Mouse (Mus musculus): ENCODE results near the gene Amotl2.

Gene Amotl2

GRCm38 (mm10) chr9:102733999-102734738, 17.7 kb downstream of the Amotl2 start:
- CTCF ChIA-PET, result no interaction called here

- CTCF ChIA-PET, result no interaction called here
Measured at GRCm38 (mm10) chr9:102734739-102735075, 18.2 kb downstream of the Amotl2 start.

- CTCF ChIA-PET, result no interaction called here
Measured at GRCm38 (mm10) chr9:102735231-102735630, 18.8 kb downstream of the Amotl2 start.

- CTCF ChIA-PET, result no interaction called here
Measured at GRCm38 (mm10) chr9:102735996-102736395, 19.5 kb downstream of the Amotl2 start.

DNA sequence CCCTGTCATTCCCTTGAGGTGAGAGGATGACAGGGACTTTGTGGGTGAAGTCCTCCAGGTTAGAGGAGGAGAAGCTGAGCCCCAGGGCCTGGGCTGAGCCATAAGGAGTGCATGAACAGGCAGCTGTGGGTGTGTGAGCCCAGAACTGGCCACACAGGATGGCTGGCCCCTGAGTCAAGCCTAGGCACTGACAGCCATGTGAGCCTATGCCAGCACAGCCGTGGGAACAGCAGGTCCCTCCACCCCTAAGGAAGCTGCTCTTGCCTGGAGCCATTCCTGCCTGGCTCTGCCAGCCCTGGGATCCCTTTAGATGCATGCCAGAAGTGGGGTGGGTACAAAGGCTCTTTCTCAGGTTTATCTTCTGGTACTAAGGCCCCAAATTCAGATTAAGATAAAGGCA, 20.9 kb downstream of the Amotl2 start:
- CTCF ChIA-PET, result no interaction called here

DNA sequence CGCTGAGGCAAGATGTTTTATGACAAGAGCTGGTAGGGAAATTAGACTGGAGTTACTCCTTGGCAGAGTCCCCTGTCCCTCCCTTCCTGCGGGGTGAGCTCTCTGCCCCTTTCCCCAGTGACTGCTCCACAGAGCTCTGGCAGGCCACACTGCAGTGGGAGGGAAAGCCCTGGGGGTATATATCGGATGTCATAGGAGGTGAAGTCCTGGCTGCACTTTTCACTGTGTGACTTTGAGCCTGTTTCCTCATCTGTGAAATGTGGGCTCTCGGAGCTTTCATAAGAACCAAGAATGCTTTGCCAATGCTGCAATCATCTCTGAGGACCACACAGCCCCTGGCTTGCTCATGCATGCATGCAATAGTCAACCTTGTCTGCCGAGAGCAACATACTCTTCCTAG, 30.3 kb downstream of the Amotl2 start:
- CTCF ChIA-PET, result no interaction called here

DNA sequence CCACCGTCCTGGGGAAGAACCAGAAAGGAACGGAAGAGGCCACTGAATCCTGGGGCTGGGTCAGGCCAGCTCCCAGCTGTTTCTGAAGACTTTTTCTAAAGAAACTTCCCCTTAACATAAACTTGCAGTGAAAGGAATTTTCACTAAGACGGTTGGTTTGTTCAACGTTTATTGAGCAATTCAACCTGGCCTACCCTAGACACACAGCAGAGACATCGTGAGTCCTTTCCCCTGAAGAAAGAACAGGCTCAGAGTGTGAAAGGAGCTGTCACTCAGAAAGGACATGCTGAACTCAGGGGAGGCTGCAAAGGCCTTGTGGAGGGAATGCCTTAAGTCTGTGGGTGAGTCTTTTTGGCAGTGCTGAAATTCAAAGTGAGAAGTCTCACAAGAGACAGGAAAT, 31.4 kb downstream of the Amotl2 start:
- CTCF ChIA-PET, result no interaction called here

- CTCF ChIA-PET, result interaction anchor here (0.6 kb wide), 1 partner anchor 266 kb away, joined by 3 read pairs; no protein-coding TSS in a partner anchor
Measured at GRCm38 (mm10) chr9:102749216-102749615, 32.7 kb downstream of the Amotl2 start.

DNA sequence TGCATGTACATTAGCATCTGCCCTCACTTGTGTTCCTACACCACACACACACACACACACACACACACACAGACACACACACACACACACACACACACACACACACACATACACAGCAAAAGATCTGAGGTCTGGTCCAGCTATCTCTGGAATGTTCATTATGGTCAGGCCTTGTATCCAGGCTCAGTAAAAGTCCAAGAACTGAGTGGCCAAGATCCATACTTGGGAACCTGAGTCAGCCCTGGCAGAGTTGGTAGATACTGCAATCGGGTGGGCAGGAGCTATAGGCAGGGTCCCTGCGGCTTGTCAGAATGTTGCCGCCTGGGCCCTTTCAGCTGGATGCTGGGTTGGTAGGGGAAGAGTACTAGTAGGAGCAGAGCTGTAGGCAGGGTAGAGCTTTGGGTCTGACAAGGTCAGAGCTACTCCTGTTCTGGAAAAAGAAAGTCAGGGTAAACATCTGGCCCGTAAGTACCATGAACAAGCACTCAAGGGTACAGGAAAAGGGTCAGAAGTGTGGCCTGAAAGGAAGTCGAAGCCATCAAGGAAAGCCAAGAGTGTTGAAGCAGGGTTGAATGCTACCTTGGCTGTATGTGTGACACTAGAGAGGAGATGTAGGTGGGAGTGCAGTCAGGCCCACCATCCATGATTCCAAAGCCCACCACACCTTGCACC, 35.3 kb downstream of the Amotl2 start:
- CTCF ChIA-PET, result no interaction called here

DNA sequence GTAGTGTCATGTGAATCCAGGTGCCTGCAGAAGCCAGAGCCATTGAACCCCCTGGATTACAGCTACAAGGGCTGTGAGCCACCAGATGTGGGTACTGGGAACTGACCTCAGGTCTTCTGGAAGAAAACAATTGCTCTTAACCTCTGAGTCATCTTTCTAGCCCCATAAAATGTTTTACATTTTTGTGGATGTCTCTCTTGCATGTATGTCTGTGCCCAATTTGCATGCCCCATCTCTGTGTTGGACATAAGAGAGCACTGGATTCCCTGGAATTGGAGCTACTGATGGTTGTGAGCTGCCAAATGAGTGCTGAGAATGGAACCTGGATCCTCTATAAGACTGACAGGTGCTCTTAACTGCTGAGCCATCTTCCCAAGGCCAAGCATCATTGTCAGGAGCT, 36.8 kb downstream of the Amotl2 start:
- CTCF ChIA-PET, result no interaction called here

- CTCF ChIA-PET, result no interaction called here
Measured at GRCm38 (mm10) chr9:102755161-102755560, 38.7 kb downstream of the Amotl2 start.

GRCm38 (mm10) chr9:102755591-102756270, 39.3 kb downstream of the Amotl2 start:
- CTCF ChIA-PET, result no interaction called here

GRCm38 (mm10) chr9:102756352-102756751, 39.9 kb downstream of the Amotl2 start:
- CTCF ChIA-PET, result no interaction called here

GRCm38 (mm10) chr9:102758851-102759250, 42.4 kb downstream of the Amotl2 start:
- CTCF ChIA-PET, result no interaction called here

GRCm38 (mm10) chr9:102759581-102760001, 43.1 kb downstream of the Amotl2 start:
- CTCF ChIA-PET, result no interaction called here

- CTCF ChIA-PET, result interaction anchor here (0.6 kb wide), 1 partner anchor 1149 kb away, joined by 4 read pairs; no protein-coding TSS in a partner anchor
Measured at GRCm38 (mm10) chr9:102761599-102761998, 45.1 kb downstream of the Amotl2 start.

DNA sequence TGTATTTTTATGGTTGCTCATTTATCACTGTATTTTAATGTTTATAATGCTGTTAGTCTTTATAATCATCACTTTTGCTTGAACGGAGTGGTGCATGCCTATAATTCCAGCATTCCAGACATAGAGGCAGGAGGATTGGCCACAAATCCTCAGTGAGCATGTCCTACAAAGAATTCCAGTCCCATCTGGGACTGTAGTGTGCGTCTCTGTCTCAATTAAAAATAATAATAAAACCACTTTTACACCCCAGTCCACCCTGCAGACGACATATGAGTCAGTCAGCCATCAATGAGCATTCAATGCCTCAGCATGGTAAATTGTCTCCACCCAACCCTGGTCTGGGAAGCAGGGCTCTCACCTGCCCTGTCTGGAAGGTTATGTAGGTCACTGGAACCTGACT, 46.4 kb downstream of the Amotl2 start:
- CTCF ChIA-PET, result no interaction called here

DNA sequence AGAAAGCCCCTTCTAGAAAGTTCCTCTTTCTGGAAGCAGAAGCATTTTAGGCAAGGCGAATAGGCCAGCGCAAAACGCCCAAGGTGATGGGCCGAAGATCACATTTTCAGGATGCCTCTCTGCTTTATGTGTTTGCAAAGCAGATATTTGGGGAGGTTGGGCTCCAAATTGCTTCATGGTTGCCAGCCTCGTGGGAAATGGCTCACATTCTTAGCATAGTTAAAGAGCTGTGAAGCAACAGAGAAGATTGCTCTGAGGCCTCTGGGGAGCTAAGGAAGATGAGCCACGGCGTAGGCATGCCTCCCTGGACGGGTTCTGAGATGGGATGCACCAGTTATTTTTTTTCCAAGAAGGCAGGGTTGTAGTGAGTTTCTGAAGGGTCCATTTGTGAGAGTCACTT, 47.0 kb downstream of the Amotl2 start:
- CTCF ChIA-PET, result no interaction called here

GRCm38 (mm10) chr9:102764540-102764939, 48.1 kb downstream of the Amotl2 start:
- CTCF ChIA-PET, result interaction anchor here (0.7 kb wide), 1 partner anchor 113 kb away, joined by 3 read pairs; no protein-coding TSS in a partner anchor

DNA sequence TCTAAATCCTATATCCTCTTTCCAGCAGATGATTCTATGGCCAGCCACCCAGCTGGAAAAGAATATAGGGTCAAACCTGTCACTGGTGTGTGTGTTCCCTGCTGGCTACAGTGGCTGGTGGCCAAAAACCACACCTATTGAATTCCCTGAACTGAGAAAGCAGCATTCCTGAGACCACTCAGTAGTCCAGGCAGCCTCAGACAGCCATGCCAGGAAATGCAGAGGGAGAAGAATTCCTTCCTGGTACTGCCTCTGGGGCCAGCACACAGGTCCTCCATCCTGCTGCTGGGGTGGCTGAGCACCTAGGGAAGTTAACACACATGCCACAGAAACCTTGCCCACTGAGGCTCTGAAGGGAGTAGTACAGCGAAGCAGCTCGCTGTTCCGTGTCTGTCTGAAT, 50.3 kb downstream of the Amotl2 start:
- CTCF ChIA-PET, result no interaction called here

- CTCF ChIA-PET, result no interaction called here
Measured at GRCm38 (mm10) chr9:102769257-102769656, 52.8 kb downstream of the Amotl2 start.

GRCm38 (mm10) chr9:102770190-102770589, 53.7 kb downstream of the Amotl2 start:
- CTCF ChIA-PET, result no interaction called here

DNA sequence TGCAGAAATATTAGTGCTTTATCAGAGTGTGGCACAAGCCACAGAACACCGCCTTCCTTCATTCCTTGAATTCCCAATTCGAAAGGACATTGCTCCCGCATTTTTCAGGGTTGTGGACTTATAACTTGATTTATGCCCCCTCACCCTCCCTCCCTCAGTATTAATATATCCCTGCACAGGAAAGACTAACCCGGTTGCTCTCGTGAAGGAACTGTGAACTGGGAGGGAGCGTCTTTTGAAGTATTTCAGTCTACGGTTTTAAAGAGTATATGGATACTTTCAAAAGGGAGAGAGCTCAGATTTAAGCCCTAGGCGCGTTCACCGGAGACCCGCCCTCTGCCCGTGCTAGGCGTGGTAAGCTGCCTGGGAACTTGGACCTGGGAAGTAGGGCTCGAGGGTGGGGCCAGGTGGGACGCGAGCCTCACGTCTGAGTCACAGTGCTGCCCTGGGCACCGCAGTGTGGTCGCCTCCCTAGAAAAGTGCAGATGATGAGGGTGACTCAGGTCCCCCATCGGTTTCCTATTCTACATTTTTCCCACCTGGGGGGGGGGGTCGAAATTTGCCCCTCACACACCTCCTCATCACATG, 54.9 kb downstream of the Amotl2 start:
- CTCF ChIA-PET, result no interaction called here
